Mouse (Mus musculus): ENCODE data around the gene Tmem259.

GRCm38 (mm10) chr10:79931797-79932196, 52.3 kb downstream of the Tmem259 start:
- TF ChIP-seq CTCF (conservative IDR thresholded peaks at IDR 0.05; ENCODE audit: insufficient read depth, insufficient read length, low read depth, low read length) (no peak), POLR2A (IDR thresholded peaks at IDR 0.05; ENCODE audit: low read depth, low read length) (no peak)
